Mouse (Mus musculus) thymus, postnatal 0 days (tissue): ENCODE measurements at regions not wholly inside any gene's neighbourhood (a gene's known extent, or its start where the extent isn't known, plus 50 kb on each side); places are given as distances from the start of the nearest gene placed in this dataset.

Source experiments
- DNase-seq: peaks from one replicate; pipeline ENCODE4 v3.0.0-alpha.2; 2015; ENCODE audit warnings: low spot score

DNA sequence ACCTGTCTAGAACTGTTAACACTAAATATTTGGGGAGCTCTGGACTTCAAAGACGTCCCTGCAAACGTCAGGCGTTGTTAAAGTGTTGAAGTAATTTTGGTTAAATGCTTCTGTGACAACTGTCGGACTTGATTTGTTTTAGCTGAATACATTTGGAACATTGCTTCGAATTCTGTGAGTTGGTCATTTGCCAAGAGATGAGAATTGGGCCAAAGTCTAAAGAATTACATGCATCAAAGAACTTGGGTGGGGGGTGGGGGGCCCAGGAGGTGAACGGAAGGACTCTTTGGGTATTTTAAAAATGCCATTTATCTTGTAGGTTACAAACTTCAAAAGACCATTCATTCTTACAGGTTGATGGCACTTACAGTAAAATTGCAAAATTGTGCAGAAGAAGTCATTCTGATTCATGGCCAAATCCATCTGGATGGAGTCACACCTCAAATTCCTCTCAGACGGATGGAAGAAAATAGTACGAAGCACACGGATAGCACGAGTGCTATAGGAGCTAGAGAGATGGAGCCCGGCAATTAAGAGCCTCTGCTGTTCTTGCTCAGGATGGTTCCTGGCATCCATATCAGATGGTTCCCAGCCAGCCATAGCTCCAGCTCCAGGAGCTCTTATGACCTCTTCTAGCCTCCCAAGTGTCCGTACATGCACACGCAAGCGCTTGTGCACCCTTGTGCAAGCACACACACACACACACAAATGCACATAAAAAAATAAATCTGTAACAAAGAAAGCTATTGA lies 144.5 kb upstream of the Irx5 start:
- no peak for DNase-seq

GRCm38 (mm10) chr8:92209081-92209480 lies 148.3 kb upstream of the Irx5 start:
- no peak for DNase-seq

GRCm38 (mm10) chr8:92195635-92196034 lies 161.8 kb upstream of the Irx5 start:
- DNase-seq, result no peak

GRCm38 (mm10) chr8:92194065-92194464 lies 163.4 kb upstream of the Irx5 start:
- no peak for DNase-seq

DNA sequence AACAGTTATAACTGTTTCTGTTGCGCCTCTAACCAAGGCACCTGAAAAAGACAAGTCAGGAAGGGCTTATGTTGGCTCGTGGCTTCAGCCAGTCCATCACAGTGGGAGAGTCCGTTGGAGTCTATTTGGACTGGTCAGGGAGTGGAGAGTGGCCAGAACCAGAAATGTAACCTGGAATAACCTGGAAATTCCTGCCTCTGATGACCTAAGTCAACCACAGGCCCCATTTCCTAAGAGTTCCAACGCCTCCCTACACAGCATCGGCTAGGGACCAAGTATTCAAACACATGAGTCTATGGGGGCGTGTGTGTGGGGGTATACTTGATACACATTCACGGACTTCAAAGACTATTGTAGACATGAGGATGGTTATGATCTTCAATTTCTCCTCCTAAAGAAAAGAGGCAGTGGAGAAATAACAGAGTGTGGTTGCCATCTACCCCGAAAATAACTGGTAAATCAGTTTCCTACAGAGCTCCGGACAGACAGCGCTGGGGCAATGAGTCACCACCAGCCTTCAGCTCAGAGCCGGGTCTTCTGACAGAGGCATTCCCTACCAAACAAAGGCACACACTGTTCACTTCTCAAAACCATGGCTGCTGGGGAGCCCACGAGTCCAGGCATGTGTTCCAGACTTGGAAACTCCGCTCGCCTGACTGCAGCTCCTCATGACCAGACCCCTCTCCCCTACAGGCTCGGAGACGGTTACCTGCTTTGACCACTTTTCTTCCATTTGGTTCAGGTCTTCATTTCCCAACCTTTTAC lies 167.0 kb upstream of the Irx5 start:
- DNase-seq, result no peak

- no peak for DNase-seq
These were observed 174.1 kb upstream of the Irx5 start for GRCm38 (mm10) chr8:92183331-92183730.

DNA sequence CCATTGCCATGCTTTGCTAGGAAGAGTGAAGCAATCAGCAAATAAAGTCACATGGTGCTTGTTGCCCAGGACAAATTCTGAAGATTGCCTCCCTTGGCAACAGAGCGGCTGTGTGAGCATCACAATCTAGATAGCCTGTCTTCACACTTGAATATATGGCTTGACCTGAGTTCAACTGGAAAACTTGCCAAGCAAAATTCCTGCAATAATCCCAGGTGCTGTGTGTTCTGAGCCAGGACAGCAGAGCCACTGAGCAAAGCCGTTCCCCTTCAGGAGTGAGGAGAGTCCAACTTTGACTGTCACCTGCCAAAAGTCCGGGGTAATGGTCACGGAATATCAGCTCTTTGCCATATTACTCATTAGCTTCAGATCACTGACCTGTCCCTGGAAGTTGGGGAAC lies 176.8 kb upstream of the Irx5 start:
- no peak for DNase-seq

DNA sequence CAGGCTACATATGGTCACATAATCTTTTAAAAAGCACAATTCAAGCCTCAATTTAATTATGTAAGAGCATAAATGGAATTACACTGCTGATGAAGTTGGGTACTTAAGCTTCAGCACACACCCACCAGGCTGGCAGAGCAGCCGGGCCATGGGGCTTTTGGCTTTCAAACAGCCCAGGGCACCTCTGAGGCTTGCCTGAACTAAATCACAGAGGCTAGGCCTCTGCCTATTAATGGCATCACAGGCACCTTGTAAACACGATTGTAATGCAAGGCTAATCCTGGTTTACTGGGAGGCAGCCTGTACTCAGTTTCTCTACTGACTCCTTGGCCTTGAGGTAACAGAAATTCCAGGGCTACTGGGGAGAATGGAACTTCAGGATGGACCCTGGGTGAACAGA lies 178.1 kb upstream of the Irx5 start:
- no peak for DNase-seq

GRCm38 (mm10) chr8:92176101-92176500 lies 181.3 kb upstream of the Irx5 start:
- no peak for DNase-seq

- no peak for DNase-seq
These were observed 183.3 kb upstream of the Irx5 start for GRCm38 (mm10) chr8:92174106-92174505.

DNA sequence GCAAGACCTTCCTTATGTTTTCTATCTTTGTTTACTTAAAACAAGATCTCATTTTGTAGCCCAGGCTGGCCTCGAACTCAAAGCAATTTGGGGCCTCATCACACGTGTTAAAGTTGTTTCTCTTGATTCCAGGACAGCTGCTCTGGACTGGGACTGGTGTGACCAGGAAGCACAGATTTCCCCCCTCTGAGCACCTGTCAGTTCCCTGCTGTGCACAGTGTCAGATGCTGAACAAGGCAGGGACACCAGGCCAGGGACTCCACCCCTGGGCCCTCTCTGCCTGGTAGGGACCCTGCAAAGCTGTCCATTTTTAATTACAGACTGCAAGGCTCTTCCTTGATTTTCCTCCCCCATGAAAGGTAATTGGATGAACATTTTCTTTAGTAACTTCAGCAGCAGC lies 185.8 kb upstream of the Irx5 start:
- DNase-seq, result no peak

GRCm38 (mm10) chr8:92167340-92167783 lies 190.1 kb upstream of the Irx5 start:
- DNase-seq, result no peak

GRCm38 (mm10) chr8:92165306-92165705 lies 192.1 kb upstream of the Irx5 start:
- DNase-seq, result no peak

GRCm38 (mm10) chr8:92164496-92164895 lies 192.9 kb upstream of the Irx5 start:
- DNase-seq, result no peak

DNA sequence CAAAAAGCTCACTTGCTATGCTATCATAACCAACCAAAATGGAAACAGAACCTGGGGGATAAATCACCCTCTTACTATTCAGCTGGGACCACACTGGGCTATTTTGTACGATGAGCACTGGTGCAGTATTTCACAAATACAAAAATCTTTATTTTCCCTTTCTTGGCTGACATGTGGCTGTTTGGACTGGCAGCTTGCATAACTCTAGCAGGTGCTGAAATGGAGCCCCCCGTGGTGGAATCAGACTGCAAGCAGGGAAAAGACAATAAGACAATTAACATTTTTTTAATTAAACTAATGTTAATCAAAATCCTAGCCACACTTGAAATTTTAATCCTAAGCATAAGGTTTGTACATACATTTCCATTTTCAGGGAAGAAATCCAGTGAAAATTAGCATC lies 196.4 kb upstream of the Irx5 start:
- DNase-seq, result no peak

- DNase-seq, result no peak
These were observed 199.2 kb upstream of the Irx5 start for GRCm38 (mm10) chr8:92158219-92158618.

DNA sequence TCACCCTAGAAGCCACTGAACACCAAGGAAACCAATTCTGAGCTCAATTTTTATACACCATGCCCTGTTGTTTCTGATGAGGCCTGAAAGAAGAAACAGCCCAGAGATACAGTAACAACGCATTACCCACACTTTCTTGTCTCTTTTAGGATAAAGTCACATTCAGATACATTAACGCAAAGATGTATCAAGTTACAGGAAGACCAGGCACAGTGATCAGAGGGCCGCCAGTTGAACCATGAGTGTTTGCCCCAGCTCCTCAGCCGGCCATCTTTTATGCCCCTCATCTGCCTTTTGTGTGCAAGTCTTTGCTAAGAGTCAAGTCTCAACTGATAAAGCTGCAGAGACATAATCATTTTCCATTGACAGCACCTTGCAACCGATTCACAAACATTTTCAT lies 204.9 kb upstream of the Irx5 start:
- no peak for DNase-seq

- DNase-seq, result no peak
These were observed 209.8 kb upstream of the Irx5 start for GRCm38 (mm10) chr8:92147672-92148071.

- no peak for DNase-seq
These were observed 220.1 kb upstream of the Irx5 start for GRCm38 (mm10) chr8:92137091-92137882.

DNA sequence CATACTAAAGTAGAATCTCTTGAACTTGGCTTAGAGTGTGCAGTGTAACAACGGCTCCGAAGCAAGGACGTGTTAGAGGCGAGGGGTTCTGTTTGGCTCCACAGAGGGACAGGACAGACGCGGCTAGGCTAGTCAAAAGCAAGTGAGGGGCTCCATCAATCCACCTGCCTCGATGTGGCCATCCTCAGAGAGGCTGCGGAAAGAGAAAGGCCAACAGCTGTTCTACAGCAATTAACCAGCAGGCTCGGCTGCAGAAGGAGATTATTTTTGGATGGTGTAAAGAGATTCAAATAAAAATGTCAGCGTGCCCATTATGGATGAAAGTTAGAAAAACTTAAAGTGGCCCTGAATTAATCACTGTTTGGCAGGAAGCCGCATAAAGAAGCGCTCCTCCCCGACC lies 221.0 kb upstream of the Irx5 start:
- DNase-seq, result no peak

DNA sequence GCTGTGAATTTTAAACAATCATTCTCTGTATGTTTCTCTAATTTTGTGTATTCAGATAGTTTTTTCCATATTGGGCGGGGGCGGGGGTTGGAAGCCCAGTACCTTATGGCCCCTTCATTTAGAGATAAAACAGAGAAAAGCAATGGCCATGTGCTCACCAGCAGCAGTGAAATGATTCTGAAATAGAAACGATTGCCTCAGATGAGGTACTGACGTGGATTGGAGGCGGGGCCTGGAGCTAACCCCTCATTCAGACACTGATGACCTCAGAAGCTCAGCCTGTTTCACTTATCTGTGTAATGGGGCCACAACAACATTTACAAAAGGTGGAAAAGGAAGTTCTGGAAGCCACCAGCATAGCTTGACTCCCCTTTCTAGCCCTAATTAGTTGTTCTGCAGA lies 223.0 kb upstream of the Irx5 start:
- DNase-seq, result no peak
